Mouse (Mus musculus): ENCODE results near the gene Calcrl. TPM values are rescaled to one million over a fixed set of nuclear protein-coding genes. Genes with fewer than 3 reads are reported as not detected.

The Calcrl gene
- 38.8 and 39.4 TPM in 2 replicates for polyA plus RNA-seq (2015; fragmentation: Nextera tagmentation; extraction: Ambion mirVana)

DNA sequence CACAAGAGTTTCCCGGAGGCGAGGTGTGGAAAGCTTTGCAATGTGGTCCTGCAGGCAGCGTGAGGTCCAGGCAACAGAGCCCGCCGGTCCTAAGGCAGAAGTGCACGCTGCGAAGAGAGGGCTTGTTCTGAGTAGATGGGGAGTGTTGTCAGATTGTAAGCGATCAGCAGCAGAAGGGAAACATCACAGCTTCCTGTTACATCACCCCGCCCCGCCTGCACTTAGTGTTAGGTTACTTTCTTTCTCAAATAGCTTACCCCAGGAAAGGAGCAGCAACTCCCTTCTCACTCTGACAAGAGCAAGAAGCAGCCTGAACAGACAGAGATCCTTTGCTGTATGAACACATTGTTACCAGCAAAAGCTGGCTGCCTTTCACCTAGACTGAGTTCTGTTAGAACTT, at the start of gene Calcrl:
Gene Calcrl (minus strand): TSS at position 274 of the 400 bp plus-strand sequence.
- peak within 1 kb of the TSS; percentile 31 for H3K9ac ChIP-seq
- no peaks in the 10 kb centered on the region for H3K4me1 ChIP-seq (replicated peaks)
- H3K9me3 ChIP-seq (replicated peaks): no peaks in the 10 kb centered on the region
- peak within 1 kb of the TSS; percentile 60 for H3K4me2 ChIP-seq
- no peaks in the 10 kb centered on the region for H3K36me3 ChIP-seq
- WGBS: under 1% methylated on average over 10 of the region's 10 CpGs
- ATAC-seq (replicated peaks; ENCODE audit: insufficient number of reproducible peaks, insufficient read depth, low FRiP score, low read depth): peak; percentile 89
- no peaks in the 10 kb centered on the region for H3K27me3 ChIP-seq
- peak within 1 kb of the TSS; percentile 50 for H3K4me3 ChIP-seq
- H3K27ac ChIP-seq: peak within 1 kb of the TSS; percentile 72

DNA sequence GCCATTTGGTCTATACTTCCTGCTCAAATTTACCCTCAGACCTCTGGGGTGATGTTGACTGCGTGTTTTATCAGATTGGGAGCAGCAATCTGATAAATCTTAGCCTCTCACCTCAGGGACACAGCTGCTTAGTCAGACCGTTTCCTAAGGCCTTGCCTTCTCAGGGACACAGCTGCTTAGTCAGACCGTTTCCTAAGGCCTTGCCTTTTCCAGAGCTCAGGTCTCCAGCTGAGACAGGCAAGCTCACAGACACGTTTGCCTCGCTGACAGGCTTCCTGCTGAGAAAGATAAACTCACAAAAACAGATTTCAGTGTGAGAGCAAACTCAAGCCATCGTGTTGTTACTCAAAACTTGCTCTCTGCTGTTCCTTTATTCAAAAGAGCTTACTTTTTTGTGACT, 49.4 kb upstream of the Calcrl start:
- Histone ChIP-seq H3K36me3 (peaks cover 8% of the 10 kb centered on the region), H3K27me3 (no peaks in the 10 kb centered on the region), H3K4me3 (no peak overlapping the region), H3K9me3 (replicated peaks) (no peaks in the 10 kb centered on the region), H3K4me2 (peak overlapping the region; percentile 67), H3K4me1 (replicated peaks) (peaks cover 27% of the 10 kb centered on the region), H3K27ac (peak overlapping the region; percentile 88), H3K9ac (peak overlapping the region; percentile 11; the same call in 1 of the 2 replicates)
- WGBS: 4% methylated on average over 6 of the region's 6 CpGs
- ATAC-seq (replicated peaks; ENCODE audit: insufficient number of reproducible peaks, insufficient read depth, low FRiP score, low read depth): peak; percentile 61; the same call in 1 of the 2 replicates

DNA sequence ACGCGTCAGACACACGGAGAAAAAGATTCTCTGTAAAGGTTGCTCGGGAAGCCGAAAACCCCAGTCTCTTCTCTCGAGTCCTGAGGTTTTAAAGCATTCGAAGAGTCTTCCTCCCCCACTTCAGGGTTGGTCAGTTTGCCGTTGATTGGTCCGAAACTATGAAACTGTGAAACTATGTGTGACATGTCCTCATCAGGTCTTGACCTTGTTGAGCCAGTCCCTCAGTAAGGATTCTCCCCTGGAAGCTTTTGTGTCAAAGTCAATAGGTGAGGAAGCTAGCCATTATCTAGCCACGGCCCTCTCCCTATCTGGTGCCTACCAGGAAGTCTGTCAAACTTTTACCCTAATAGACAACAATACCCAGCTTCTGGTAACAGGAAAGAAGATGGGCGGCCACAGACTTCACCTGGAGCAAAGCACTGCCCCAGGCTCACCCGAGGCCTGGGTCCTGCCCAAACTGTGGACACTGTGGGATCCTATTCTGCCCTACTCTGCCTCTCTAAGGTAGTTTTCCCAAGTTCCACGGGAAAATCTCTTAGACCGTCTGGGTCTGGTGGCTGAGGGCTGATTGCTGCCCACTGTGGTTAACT, 48.8 kb upstream of the Calcrl start:
- Histone ChIP-seq H3K27ac (peak overlapping the region; percentile 88), H3K4me3 (no peak overlapping the region), H3K27me3 (no peaks in the 10 kb centered on the region), H3K4me1 (replicated peaks) (peaks cover 26% of the 10 kb centered on the region), H3K9ac (peak overlapping the region; percentile 11; the same call in 1 of the 2 replicates), H3K9me3 (replicated peaks) (no peaks in the 10 kb centered on the region), H3K4me2 (peak overlapping the region; percentile 67), H3K36me3 (peaks cover 12% of the 10 kb centered on the region)
- no peak for ATAC-seq (replicated peaks; ENCODE audit: insufficient number of reproducible peaks, insufficient read depth, low FRiP score, low read depth)
- 48% methylated on average over 14 of the region's 14 CpGs for WGBS

DNA sequence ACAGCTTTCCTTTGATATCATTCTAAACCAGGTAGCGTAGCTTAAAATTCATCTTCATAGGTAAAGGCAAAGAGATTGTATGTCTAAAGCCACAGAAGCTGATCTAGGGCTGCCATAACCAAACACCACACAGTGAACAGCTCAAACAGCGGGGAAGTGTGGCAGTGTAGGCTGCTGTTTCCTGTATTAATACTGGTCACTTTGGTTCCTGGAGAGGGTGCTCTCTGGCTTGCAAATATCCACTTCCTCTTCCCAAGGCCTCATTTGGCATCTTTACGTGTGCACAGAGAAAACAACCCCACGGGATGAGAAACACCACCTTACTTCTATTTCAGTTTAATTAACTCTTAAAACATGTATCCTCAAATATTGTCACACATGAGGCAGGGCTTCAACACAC, 42.2 kb upstream of the Calcrl start:
- no peak for ATAC-seq (replicated peaks; ENCODE audit: insufficient number of reproducible peaks, insufficient read depth, low FRiP score, low read depth)
- H3K4me1 ChIP-seq (replicated peaks): peaks cover 15% of the 10 kb centered on the region
- H3K27ac ChIP-seq: no peak overlapping the region
- H3K9ac ChIP-seq: no peak overlapping the region
- no peak overlapping the region for H3K4me2 ChIP-seq
- 74% methylated on average over 4 of the region's 4 CpGs for WGBS
- H3K36me3 ChIP-seq: peaks cover 10% of the 10 kb centered on the region
- no peaks in the 10 kb centered on the region for H3K27me3 ChIP-seq
- H3K9me3 ChIP-seq (replicated peaks): no peaks in the 10 kb centered on the region
- H3K4me3 ChIP-seq: no peak overlapping the region

DNA sequence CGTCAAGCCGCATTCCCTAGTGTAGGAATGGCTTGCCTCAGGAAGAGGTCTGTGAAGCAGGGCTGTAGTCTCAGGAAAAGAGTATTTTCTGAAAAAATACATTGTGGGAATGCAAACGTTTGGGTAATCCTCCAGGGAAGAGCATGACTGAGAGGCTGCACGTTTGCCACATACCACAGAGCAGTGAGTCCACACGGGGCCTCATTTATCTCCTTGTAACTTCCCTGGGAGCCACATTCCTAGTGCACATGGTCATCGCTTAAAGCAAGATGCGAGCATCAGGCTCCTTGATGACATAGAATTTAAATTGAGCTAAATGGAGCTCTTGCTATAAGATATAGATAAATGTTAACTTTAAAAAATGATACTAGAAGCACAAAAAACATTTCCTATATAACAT, 39.7 kb upstream of the Calcrl start:
- H3K27ac ChIP-seq: peak overlapping the region; percentile 72
- H3K27me3 ChIP-seq: no peaks in the 10 kb centered on the region
- peak; percentile 91 for ATAC-seq (replicated peaks; ENCODE audit: insufficient number of reproducible peaks, insufficient read depth, low FRiP score, low read depth)
- peak overlapping the region; percentile 21 for H3K4me2 ChIP-seq
- no peak overlapping the region for H3K9ac ChIP-seq
- H3K4me3 ChIP-seq: no peak overlapping the region
- peaks cover 6% of the 10 kb centered on the region for H3K36me3 ChIP-seq
- no peaks in the 10 kb centered on the region for H3K9me3 ChIP-seq (replicated peaks)
- 9% methylated on average over 7 of the region's 7 CpGs for WGBS
- H3K4me1 ChIP-seq (replicated peaks): peaks cover 15% of the 10 kb centered on the region

DNA sequence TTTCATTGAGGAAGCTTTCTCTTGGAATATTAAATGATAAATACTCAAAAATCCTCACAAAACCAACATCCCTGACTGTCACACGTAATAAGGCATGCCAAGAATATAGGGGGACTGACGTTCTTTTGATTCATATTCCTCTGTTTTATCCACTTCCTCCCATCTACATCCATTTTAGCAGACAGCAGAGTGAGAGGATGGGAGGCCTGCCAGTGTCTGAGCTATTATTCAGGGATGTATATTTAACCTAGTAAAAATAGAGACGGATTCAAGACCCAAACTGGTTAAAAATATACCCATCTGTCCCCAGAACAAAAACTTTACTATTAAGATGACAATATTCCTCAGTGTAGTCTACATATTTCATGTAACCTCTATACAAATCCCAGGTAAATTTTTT, 37.2 kb upstream of the Calcrl start:
- no peak overlapping the region for H3K27ac ChIP-seq
- H3K4me2 ChIP-seq: no peak overlapping the region
- no peak overlapping the region for H3K4me3 ChIP-seq
- no peak for ATAC-seq (replicated peaks; ENCODE audit: insufficient number of reproducible peaks, insufficient read depth, low FRiP score, low read depth)
- no peaks in the 10 kb centered on the region for H3K36me3 ChIP-seq
- WGBS: 77% methylated on average over 3 of the region's 3 CpGs
- peaks cover 15% of the 10 kb centered on the region for H3K4me1 ChIP-seq (replicated peaks)
- H3K9ac ChIP-seq: no peak overlapping the region
- H3K27me3 ChIP-seq: no peaks in the 10 kb centered on the region
- no peaks in the 10 kb centered on the region for H3K9me3 ChIP-seq (replicated peaks)

DNA sequence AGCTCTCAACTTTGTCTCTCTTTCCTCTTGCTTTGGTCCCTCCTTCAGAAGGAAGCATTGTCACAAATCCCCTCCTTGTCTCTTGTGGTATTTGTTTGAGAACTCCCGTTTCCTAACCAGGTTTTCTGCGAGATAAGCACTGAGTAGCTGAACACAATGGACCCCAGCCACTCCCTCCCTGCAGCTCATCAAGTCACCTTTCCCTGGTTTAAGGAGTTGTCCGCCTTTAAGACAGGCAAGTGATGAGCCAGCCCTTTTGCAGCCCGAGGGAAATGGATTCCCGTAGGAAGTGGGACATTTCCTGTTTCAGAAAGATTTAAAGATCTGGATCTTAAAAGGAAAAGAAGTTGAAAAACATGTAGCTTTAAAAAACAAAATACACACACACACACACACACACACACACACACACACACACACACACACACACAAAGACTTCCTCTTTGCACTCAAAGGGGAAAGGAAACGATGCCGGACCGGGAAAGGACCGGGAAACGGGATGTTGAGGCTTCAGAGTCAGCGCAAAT, 34.5 kb upstream of the Calcrl start:
- Histone ChIP-seq H3K4me3 (no peak overlapping the region), H3K9ac (no peak overlapping the region), H3K27ac (peak overlapping the region; percentile 47), H3K36me3 (no peaks in the 10 kb centered on the region), H3K27me3 (no peaks in the 10 kb centered on the region), H3K4me2 (no peak overlapping the region), H3K9me3 (replicated peaks) (no peaks in the 10 kb centered on the region), H3K4me1 (replicated peaks) (peaks cover 7% of the 10 kb centered on the region)
- ATAC-seq (replicated peaks; ENCODE audit: insufficient number of reproducible peaks, insufficient read depth, low FRiP score, low read depth): peak; percentile 59
- 56% methylated on average over 11 of the region's 11 CpGs for WGBS

DNA sequence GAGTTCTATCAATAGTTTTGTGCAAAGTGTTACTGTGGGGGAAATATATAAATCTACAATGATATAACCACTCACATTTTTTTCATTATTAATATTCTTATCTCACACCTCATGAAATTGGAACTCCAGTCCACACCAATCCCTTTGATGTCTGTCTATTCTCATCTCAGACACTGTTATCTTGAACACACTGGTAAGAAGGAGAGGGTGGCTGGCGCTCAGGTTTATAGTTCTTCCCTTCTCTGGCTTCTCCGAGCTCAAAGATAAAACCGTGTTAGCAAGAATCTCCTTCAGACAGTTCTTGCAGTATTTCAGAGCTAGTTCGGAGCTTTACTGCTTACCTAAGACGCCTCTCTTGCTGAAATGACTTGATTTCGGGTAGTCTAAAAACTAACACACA, 32.0 kb upstream of the Calcrl start:
- Histone ChIP-seq H3K9me3 (replicated peaks) (no peaks in the 10 kb centered on the region), H3K4me2 (no peak overlapping the region), H3K9ac (no peak overlapping the region), H3K36me3 (peaks cover 3% of the 10 kb centered on the region; the same call in 1 of the 2 replicates), H3K4me3 (no peak overlapping the region), H3K27ac (no peak overlapping the region), H3K4me1 (replicated peaks) (peaks cover 5% of the 10 kb centered on the region), H3K27me3 (no peaks in the 10 kb centered on the region)
- ATAC-seq (replicated peaks; ENCODE audit: insufficient number of reproducible peaks, insufficient read depth, low FRiP score, low read depth): no peak
- WGBS: 53% methylated on average over 6 of the region's 6 CpGs

DNA sequence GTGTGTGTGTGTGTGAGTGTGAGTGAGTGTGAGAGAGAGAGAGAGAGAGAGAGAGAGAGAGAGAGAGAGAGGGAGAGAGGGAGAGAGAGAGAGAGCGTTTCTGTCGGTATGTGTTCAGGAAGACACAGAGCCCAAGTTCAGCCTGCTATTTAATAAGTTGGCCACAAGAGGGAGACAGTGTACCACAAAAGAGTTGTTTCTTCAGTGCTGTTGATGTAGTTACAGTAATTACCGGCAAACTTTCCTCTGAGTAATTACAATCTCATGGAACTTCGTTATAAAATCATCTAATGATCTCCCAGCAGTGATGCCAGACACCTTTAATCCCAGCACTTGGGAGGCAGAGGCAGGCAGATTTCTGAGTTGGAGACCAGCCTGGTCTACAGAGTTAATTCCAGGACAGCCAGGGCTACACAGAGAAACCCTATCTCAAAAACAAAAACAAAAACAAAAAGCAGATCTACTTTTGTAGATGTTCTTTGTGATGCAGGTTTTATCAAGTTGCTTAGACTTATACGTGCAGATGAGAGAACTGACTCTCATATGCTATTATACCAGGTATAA, 30.1 kb upstream of the Calcrl start:
- Histone ChIP-seq H3K9ac (no peak overlapping the region), H3K9me3 (replicated peaks) (no peaks in the 10 kb centered on the region), H3K4me1 (replicated peaks) (peaks cover 5% of the 10 kb centered on the region), H3K27ac (no peak overlapping the region), H3K36me3 (peaks cover 5% of the 10 kb centered on the region; the same call in 1 of the 2 replicates), H3K4me3 (no peak overlapping the region), H3K4me2 (peak overlapping the region; percentile 23; the same call in 1 of the 2 replicates), H3K27me3 (no peaks in the 10 kb centered on the region)
- WGBS: 8% methylated on average over 5 of the region's 5 CpGs
- ATAC-seq (replicated peaks; ENCODE audit: insufficient number of reproducible peaks, insufficient read depth, low FRiP score, low read depth): 0 out of 2 replicates have a peak, but pooled peaks have one; percentile 58

DNA sequence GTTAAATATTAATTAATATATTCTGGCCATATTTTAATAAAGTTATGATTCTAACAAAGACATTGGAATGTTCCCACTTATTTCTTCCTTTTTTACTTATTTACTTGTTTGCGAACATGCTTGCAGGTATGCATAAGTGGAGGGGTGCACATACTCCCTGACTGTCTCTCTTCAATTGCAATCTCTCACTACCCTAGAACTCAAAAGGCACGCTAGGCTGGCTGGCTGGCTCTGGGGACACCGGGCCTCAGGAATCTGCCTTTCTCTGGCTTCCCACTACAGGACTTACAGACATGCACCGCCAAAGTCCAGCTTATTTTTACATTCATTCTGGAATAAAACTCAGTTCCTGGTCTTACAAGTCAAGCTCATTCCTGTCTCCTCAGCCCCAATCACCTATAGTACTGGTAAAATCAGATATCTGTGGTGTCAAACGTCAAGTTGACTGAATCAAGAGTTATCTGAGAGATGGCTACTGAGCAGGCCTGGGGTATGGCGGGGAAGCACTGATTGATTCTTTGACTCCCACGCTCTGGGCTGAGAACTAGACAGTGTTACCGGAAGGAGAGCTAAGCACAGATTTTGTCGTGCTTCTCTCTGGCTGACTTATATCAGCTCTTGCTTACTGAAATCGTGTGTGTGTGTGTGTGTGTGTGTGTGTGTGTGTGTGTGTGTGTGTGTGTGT, 29.5 kb upstream of the Calcrl start:
- Histone ChIP-seq H3K4me3 (no peak overlapping the region), H3K27ac (peak overlapping the region; percentile 9; the same call in 1 of the 2 replicates), H3K9me3 (replicated peaks) (no peaks in the 10 kb centered on the region), H3K4me2 (peak overlapping the region; percentile 23; the same call in 1 of the 2 replicates), H3K36me3 (peaks cover 5% of the 10 kb centered on the region; the same call in 1 of the 2 replicates), H3K4me1 (replicated peaks) (peaks cover 5% of the 10 kb centered on the region), H3K9ac (no peak overlapping the region), H3K27me3 (no peaks in the 10 kb centered on the region)
- ATAC-seq (replicated peaks; ENCODE audit: insufficient number of reproducible peaks, insufficient read depth, low FRiP score, low read depth): no peak
- WGBS: 45% methylated on average over 10 of the region's 10 CpGs

DNA sequence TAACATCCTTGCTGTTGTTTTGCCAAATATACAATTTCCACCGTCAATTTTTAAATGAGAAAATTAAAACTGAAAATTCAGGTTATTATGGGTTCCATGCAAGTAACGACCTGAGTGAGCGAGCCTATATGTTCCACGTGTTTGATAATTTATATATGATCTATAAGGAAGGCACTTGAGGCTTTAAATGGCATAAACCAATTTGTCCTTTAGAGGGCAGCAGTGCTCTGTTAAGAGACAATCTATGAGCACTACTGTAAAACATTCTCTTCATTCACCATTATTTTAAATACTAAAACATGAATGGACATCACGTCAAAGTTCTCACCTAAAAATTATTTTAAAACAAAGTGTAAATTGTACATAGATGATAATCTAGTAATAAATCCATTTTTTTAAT, 28.8 kb upstream of the Calcrl start:
- WGBS: 19% methylated on average over 5 of the region's 5 CpGs
- no peak overlapping the region for H3K4me3 ChIP-seq
- H3K4me1 ChIP-seq (replicated peaks): peaks cover 5% of the 10 kb centered on the region
- no peak overlapping the region for H3K4me2 ChIP-seq
- no peaks in the 10 kb centered on the region for H3K9me3 ChIP-seq (replicated peaks)
- no peaks in the 10 kb centered on the region for H3K27me3 ChIP-seq
- H3K9ac ChIP-seq: no peak overlapping the region
- H3K27ac ChIP-seq: no peak overlapping the region
- no peak for ATAC-seq (replicated peaks; ENCODE audit: insufficient number of reproducible peaks, insufficient read depth, low FRiP score, low read depth)
- peaks cover 5% of the 10 kb centered on the region; the same call in 1 of the 2 replicates for H3K36me3 ChIP-seq

Data from heart, embryonic 15.5 days (tissue).